Mouse (Mus musculus) forebrain, embryonic 11.5 days (tissue): ENCODE data around the gene Cpa1. TPM values are rescaled to one million over a fixed set of nuclear protein-coding genes. Genes with fewer than 3 reads are reported as not detected.

Experiments used
- polyA plus RNA-seq: library from polyadenylated mRNA; unstranded; fragments of >200 nt; fragmentation: Nextera tagmentation; extraction: Ambion mirVana; gene quantifications from 2 replicates; pipeline ENCODE4 v1.2.1, GENCODE M21; 2014

Gene Cpa1
- polyA plus RNA-seq, 1 experiment from 2014 or later, result 0.16 TPM

Other genes starting within 250 kb of the Cpa1 start
- 71.2 and 74.0 TPM in 2 replicates for gene Zc3hc1, start 248.2 kb upstream of the Cpa1 start, polyA plus RNA-seq
- 33.0 and 37.4 TPM in 2 replicates for gene Klhdc10, start 237.3 kb upstream of the Cpa1 start, polyA plus RNA-seq
- 54.2 and 60.2 TPM in 2 replicates for gene Tmem209, start 129.4 kb upstream of the Cpa1 start, polyA plus RNA-seq
- not detected in 2 replicates for gene Ssmem1, start 129.4 kb upstream of the Cpa1 start, polyA plus RNA-seq
- 4.0 TPM in 2 replicates for gene Cpa2, start 97.6 kb upstream of the Cpa1 start, polyA plus RNA-seq
- 5.4 and 5.6 TPM in 2 replicates for gene Cpa4, start 70.8 kb upstream of the Cpa1 start, polyA plus RNA-seq
- gene Cpa5, start 28.2 kb upstream of the Cpa1 start, polyA plus RNA-seq, result 0.15 and 0.72 TPM in 2 replicates
- 21.6 and 24.1 TPM in 2 replicates for gene Cep41, start 54.5 kb downstream of the Cpa1 start, polyA plus RNA-seq
- gene Mest, start 84.3 kb downstream of the Cpa1 start, polyA plus RNA-seq, result 1,661 and 1,678 TPM in 2 replicates